Mouse (Mus musculus) E14TG2a.4 (cell line): Measurements from ENCODE around the gene Col25a1.

Experiments
- CTCF ChIP-seq: conservative IDR thresholded peaks from 2 replicates; pipeline ENCODE4 v1.5.1; 2014; ENCODE audit warnings: low read length
- NANOG ChIP-seq: IDR thresholded peaks from 2 replicates; pipeline ENCODE4 v1.6.1; 2014; ENCODE audit warnings: borderline replicate concordance, low read length, mixed read lengths

GRCm38 (mm10) chr3:130387156-130387555 lies 255.9 kb downstream of the Col25a1 start:
- no peak for TF ChIP-seq CTCF
- no peak for TF ChIP-seq NANOG
